Mouse (Mus musculus) activated CD4-positive, CD25-positive, alpha-beta regulatory T cell, adult 9 weeks (primary cell): ENCODE data around the gene Peli3. TPM values are rescaled to one million over a fixed set of nuclear protein-coding genes. Genes with fewer than 3 reads are reported as not detected.

Source experiments
- polyA plus RNA-seq: library from polyadenylated mRNA; unstranded; fragments of 100-300 nt; shearing (Covaris generic); gene quantifications from one replicate; pipeline ENCODE4 v1.2.1, GENCODE M21; 2017

The Peli3 gene
- 0.65 TPM for polyA plus RNA-seq

GRCm38 (mm10) chr19:4942551-4943252, at the start of gene Peli3:
Peli3 (minus strand) TSS chr19:4943127.

GRCm38 (mm10) chr19:4990256-4990625, 47.3 kb upstream of the Peli3 start, which contains the start of gene Npas4:
Npas4 (minus strand) TSS chr19:4990316.

GRCm38 (mm10) chr19:4961928-4962601, 19.1 kb upstream of the Peli3 start, which contains the start of gene Mrpl11:
Mrpl11 (plus strand) TSS chr19:4962147.

GRCm38 (mm10) chr19:4927904-4928531, 14.9 kb downstream of the Peli3 start, which contains the start of gene Dpp3:
Dpp3 (minus strand) TSS chr19:4928287.

GRCm38 (mm10) chr19:4905979-4906794, 36.7 kb downstream of the Peli3 start, which contains the start of gene Bbs1:
Bbs1 (minus strand) TSS chr19:4906628.

Other genes with a start within 250 kb of the Peli3 start
- gene Gm960, start 244.5 kb downstream of the Peli3 start, polyA plus RNA-seq = not detected
- gene Sptbn2, start 232.0 kb downstream of the Peli3 start, polyA plus RNA-seq = 1.3 TPM
- 53.1 TPM for gene Rbm4b, start 186.6 kb downstream of the Peli3 start, polyA plus RNA-seq
- 62.0 TPM for gene Rbm4, start 149.2 kb downstream of the Peli3 start, polyA plus RNA-seq
- 52.8 TPM for gene Gm21992, start 131.5 kb downstream of the Peli3 start, polyA plus RNA-seq
- gene Rbm14, start 131.5 kb downstream of the Peli3 start, polyA plus RNA-seq = 98.3 TPM
- 213 TPM for gene Ccs, start 103.8 kb downstream of the Peli3 start, polyA plus RNA-seq
- gene Ccdc87, start 103.8 kb downstream of the Peli3 start, polyA plus RNA-seq = 0.28 TPM
- gene Ctsf, start 88.0 kb downstream of the Peli3 start, polyA plus RNA-seq = 7.4 TPM
- 0.10 TPM for gene Actn3, start 65.2 kb downstream of the Peli3 start, polyA plus RNA-seq
- gene Zdhhc24, start 64.5 kb downstream of the Peli3 start, polyA plus RNA-seq = 7.9 TPM
- 0.92 TPM for gene Bbs1, start 36.5 kb downstream of the Peli3 start, polyA plus RNA-seq
- 136 TPM for gene Dpp3, start 14.8 kb downstream of the Peli3 start, polyA plus RNA-seq
- 59.2 TPM for gene Mrpl11, start 19.0 kb upstream of the Peli3 start, polyA plus RNA-seq
- gene Npas4, start 47.2 kb upstream of the Peli3 start, polyA plus RNA-seq = 1.8 TPM
- gene Slc29a2, start 80.7 kb upstream of the Peli3 start, polyA plus RNA-seq = 2.0 TPM
- gene B4gat1, start 95.7 kb upstream of the Peli3 start, polyA plus RNA-seq = 18.7 TPM
- gene AC124502.3, start 95.8 kb upstream of the Peli3 start, polyA plus RNA-seq = 3.6 TPM
- gene Brms1, start 98.2 kb upstream of the Peli3 start, polyA plus RNA-seq = 81.9 TPM
- 0.26 TPM for gene Rin1, start 107.4 kb upstream of the Peli3 start, polyA plus RNA-seq
- not detected for gene Cd248, start 125.0 kb upstream of the Peli3 start, polyA plus RNA-seq
- gene Tmem151a, start 142.4 kb upstream of the Peli3 start, polyA plus RNA-seq = not detected
- 58.0 TPM for gene Yif1a, start 145.4 kb upstream of the Peli3 start, polyA plus RNA-seq
- 1.4 TPM for gene Cnih2, start 155.4 kb upstream of the Peli3 start, polyA plus RNA-seq
- 240 TPM for gene Rab1b, start 163.9 kb upstream of the Peli3 start, polyA plus RNA-seq
- 3.3 TPM for gene Klc2, start 175.4 kb upstream of the Peli3 start, polyA plus RNA-seq